Mouse (Mus musculus) frontal cortex, adult (tissue): ENCODE measurements at regions not wholly inside any gene's neighbourhood (a gene's known extent, or its start where the extent isn't known, plus 50 kb on each side); places are given as distances from the start of the nearest gene placed in this dataset.
"Not testable (repeated sequence)": the region's sequence is repeated elsewhere in the genome, so short reads cannot be mapped to it uniquely, and the experiment has no call there.

ENCODE experiments used
- ATAC-seq: cut with Nextera tagmentation; 2 replicates; pipeline ENCODE4 v1.9.2; 2017; ENCODE audit warnings: mild to moderate bottlenecking, moderate library complexity, mixed read lengths; ENCODE audit not compliant: low TSS enrichment

- no peak for ATAC-seq
Observed at GRCm38 (mm10) chr17:4541020-4541743, 452.9 kb upstream of the Arid1b start.

- ATAC-seq, result no peak
Observed at GRCm38 (mm10) chr17:4546579-4546978, 447.6 kb upstream of the Arid1b start.

- ATAC-seq, result not testable (repeated sequence)
Observed at GRCm38 (mm10) chr17:4553026-4553425, 441.1 kb upstream of the Arid1b start.

GRCm38 (mm10) chr17:4563641-4564040 is 430.5 kb upstream of the Arid1b start:
- no peak for ATAC-seq

GRCm38 (mm10) chr17:4576883-4577282 is 417.2 kb upstream of the Arid1b start:
- no peak for ATAC-seq

- no peak for ATAC-seq
Observed at GRCm38 (mm10) chr17:4581851-4582250, 412.3 kb upstream of the Arid1b start.

GRCm38 (mm10) chr17:4610481-4610880 is 383.7 kb upstream of the Arid1b start:
- no peak for ATAC-seq

- ATAC-seq, result no peak
Observed at GRCm38 (mm10) chr17:4610993-4611392, 383.1 kb upstream of the Arid1b start.

GRCm38 (mm10) chr17:4611711-4612110 is 382.4 kb upstream of the Arid1b start:
- no peak for ATAC-seq

- no peak for ATAC-seq
Observed at GRCm38 (mm10) chr17:4612136-4612535, 382.0 kb upstream of the Arid1b start.

GRCm38 (mm10) chr17:4612741-4613140 is 381.4 kb upstream of the Arid1b start:
- no peak for ATAC-seq

GRCm38 (mm10) chr17:4620361-4620760 is 373.8 kb upstream of the Arid1b start:
- ATAC-seq, result no peak

GRCm38 (mm10) chr17:4626126-4626525 is 368.0 kb upstream of the Arid1b start:
- not testable (repeated sequence) for ATAC-seq

- ATAC-seq, result no peak
Observed at GRCm38 (mm10) chr17:4627542-4627941, 366.6 kb upstream of the Arid1b start.

- no peak for ATAC-seq
Observed at GRCm38 (mm10) chr17:4631122-4631521, 363.0 kb upstream of the Arid1b start.

GRCm38 (mm10) chr17:4632506-4632905 is 361.6 kb upstream of the Arid1b start:
- ATAC-seq, result no peak

- peak; percentile 91 for ATAC-seq
Observed at GRCm38 (mm10) chr17:4633771-4634170, 360.4 kb upstream of the Arid1b start.

GRCm38 (mm10) chr17:4636796-4637353 is 357.3 kb upstream of the Arid1b start:
- no peak for ATAC-seq

GRCm38 (mm10) chr17:4639531-4639930 is 354.6 kb upstream of the Arid1b start:
- no peak for ATAC-seq

- ATAC-seq, result no peak
Observed at GRCm38 (mm10) chr17:4640555-4640954, 353.6 kb upstream of the Arid1b start.

GRCm38 (mm10) chr17:4641166-4641565 is 353.0 kb upstream of the Arid1b start:
- ATAC-seq, result no peak

GRCm38 (mm10) chr17:4642046-4642445 is 352.1 kb upstream of the Arid1b start:
- no peak for ATAC-seq

GRCm38 (mm10) chr17:4643343-4643742 is 350.8 kb upstream of the Arid1b start:
- no peak for ATAC-seq

GRCm38 (mm10) chr17:4648603-4649002 is 345.5 kb upstream of the Arid1b start:
- no peak for ATAC-seq
